Mouse (Mus musculus): ENCODE measurements around the gene Acp5. TPM values are rescaled to one million over a fixed set of nuclear protein-coding genes. Genes with fewer than 3 reads are reported as not detected.

The Acp5 gene
- total RNA-seq, 2 experiments from 2014 or later, result 1.4 to 124 TPM

DNA sequence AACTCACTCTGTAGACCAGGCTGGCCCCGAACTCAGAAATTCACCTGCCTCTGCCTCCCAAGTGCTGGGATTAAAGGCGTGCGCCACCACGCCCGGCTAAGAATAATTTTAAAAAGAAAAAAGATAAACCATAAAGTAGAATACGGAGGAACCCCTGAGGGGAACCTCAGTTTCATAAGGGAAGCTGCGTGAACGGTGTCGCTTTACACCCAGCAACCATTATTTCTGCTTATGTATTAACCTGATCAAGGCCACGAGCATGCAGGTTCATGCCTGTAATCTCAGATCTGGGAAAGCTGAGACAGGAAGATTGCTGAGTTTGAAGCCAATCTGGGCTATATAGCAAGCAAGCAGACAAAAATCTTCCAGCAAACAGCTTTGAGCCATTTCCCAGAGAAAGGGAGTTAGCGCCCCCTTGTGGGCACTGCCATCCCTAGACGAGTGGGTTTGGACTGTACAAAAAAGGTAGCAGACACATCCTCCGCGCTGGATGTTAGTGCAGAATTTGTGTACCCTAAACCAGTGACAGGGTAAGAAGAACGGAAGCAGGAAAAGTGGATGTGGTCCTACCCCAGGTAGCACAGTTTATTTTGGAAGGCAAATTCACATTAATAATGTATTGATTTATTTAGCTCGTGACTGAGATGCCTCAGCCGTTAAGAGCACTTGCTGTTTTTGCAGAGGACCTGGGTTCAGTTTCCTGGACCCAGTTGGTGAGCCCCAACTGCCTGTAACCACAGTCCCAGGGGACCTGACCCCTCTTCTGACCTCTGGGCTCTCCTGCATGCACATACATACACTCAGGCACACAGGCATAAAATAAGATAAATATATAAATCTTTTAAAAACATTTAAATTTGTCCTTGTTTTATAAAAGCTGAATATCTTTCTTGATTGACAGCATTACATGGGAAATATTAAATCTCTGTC lies 7.9 kb upstream of the Acp5 start:
- peak; percentile 93 for DNase-seq

DNA sequence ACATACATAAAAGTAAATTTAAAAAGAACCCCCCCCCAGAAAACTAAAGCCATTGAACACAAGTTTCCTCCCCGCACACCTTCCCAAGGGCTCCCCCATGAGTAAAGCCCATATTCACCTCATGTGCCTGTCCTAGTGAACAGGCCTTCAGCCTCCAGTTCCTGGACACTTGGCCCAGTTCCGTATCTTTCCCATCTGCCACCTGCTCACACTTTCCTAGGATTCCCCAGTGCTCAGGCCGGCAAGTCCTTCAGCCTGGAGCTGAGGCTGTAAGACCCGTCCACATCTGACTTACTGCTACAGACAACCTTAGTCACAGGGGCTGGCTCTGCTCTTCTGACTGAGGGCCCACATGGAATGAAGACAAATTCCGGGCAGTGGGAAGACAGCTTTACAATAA lies 4.2 kb upstream of the Acp5 start:
- DNase-seq, result no peak

DNA sequence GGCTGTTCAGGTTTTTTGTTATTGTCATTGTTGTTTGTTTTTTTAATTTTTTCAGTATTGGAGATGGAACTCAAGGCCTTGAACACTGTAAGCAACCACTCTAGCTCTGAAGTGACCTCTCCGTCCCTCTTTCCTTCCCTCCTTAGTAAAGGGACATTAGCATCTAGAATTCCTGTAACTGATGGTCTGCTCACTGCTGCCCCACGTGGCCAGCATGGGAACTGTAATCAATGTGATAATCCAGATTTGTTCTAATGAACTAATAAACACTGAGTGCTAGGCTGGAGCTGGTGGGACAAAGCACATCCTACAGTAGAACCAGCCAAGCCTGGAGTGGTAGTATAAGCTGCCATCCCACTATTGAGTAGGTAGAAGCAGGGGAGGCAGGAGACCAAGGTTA lies 3.0 kb upstream of the Acp5 start:
- no peak for DNase-seq

DNA sequence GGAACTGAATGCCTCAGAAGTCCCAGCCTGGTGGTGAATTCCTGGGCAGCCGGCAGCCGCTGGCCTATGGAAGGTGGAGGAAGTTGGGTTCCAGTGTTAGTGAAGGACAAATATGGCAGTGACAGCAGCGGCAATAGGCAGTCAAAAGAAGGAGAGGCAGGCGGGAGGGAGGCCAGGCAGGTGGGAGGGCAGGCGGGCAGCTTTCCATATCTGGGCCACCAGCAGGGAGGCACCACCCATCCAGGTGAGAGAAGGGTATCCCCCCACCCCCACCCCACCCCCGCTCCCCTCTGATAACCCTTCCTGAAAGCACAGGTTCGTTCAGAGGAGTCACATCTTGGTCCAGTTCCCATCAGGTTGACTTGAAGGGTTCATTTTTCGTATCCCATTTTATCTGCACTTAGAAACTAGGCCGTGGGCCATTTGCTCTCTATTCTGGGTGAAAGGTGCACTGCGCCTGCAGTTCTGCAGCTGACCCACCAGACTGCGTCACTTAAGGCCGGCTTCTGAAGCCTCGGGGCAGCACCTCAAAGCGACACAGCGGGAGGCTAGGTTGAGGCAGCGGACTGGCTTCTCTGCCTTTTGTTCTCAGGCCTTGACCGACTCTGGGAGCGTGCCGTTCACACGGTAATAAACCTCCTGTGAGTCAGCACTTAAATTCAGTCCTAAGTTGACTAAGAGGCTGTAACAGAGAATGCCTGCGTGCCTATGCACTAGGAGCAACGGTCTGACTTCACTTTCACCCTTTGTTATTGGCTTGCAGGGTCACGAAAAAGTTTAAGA lies 1.4 kb upstream of the Acp5 start:
- no peak for DNase-seq

DNA sequence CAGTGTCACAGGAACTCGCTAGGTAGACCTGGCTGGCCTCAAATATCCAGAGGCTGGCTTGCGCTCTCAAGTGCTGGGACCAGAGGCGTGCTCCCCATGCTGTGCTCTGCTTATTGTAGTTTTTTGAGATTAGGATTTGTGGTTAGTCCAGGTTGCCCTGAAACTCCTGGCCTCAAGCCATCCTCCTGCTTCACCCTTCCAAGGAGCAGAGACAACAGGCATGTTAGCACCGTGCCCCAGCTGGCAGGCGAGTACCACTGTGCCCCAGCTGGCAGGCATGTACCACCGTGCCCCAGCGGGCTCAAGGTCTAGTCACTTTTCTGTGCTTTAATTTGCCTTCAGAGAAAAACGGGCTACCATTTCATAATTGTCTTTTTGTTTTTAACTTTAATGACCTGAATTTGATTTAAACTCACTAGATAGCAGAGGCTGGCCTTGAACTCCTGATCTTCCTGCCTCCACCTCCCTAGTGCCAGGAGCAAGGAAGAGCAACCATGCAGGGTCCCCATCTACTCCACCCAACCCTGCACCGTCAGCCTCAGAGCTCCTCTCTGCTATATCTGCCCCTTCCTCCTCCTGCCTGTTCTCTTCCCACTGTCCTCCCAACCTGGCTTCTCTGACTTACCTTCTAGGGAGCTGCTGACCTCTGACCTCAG lies 395 bp downstream of the Acp5 start:
- DNase-seq, result no peak

DNA sequence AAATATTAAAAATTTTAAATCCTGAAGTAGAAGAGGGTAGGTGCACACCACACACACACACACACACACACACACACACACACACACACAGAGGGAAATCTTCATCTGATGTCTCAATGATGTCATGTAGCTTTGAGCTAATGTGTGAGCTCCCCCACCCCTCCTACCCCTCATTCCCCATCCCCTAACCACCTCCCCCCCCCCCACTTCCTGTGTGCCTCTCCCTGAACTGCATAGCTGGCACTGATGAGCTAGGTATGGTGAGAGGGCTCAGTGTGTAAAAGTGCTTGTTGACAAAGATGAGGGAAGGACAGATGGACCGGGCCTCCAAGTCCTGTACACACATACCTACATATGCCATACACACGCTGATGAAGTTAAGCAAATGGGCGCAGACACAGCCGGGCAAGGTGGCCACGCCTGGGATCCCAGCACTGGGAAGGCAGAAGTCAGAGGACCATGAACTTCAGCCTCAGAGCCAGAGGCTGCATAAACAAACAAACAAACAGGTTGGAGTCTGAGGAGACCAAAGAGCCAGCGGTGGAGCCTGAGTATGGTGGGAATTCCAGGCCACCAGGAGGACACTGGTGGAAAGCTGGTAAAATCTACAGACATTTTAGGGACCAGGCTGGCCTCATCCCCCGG lies 1.1 kb downstream of the Acp5 start:
- DNase-seq, result no peak

DNA sequence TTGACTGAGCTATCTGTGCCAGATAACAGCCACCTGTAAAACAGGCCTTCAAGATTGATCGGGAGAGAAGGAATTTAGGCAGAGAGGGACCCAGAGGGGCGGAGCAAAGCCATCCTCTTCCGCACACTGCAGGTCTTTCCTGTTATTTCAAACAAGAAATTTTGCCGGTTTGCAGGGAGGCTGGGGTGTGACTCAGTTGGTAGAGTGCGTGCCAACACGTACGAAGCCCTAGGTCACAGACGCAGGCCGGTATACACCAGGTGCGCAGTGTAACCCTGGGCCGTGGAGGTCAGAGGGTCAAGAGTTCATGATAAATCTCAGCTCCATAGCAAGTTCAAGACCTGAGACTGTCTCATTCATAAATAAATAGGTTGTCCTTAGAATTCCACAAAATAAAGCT lies 3.3 kb downstream of the Acp5 start:
- DNase-seq, result no peak

DNA sequence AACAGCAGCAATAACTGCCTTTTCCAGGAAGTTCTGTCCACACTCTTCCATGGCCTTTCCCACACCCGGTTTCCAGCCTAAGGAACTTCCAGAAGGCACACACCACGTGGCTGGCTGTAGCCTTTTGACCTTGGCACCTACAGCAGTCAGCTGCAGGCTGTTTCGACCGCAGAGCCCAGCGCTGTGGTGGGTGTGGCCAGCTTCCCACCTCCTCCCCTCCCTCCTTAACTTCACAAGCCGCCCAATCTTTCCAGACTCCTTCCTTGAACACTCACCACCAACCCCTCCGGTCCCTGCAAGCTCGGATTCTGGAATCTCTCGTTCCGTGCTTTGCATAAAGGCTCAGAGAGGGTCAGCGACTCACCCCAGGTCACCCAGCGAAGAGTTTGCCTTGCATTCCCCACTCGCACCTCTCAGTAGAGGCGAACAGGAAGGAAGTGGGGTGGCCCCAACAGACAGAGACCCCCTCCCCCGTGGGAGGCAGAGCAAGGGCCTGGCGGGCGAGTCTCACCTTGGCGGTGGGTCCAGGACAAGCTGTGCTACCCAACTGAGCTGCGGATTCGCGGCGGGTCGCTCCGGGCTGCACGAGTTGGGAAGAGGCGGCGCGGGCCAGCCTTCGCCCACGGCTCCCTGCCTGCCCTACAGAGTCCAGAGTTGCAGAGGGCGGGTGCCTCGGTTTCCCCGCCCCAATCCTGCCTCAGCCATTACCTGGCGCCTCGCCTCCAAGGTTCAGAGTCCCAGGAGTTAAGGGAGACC lies 4.1 kb downstream of the Acp5 start:
- DNase-seq, result peak; percentile 28

DNA sequence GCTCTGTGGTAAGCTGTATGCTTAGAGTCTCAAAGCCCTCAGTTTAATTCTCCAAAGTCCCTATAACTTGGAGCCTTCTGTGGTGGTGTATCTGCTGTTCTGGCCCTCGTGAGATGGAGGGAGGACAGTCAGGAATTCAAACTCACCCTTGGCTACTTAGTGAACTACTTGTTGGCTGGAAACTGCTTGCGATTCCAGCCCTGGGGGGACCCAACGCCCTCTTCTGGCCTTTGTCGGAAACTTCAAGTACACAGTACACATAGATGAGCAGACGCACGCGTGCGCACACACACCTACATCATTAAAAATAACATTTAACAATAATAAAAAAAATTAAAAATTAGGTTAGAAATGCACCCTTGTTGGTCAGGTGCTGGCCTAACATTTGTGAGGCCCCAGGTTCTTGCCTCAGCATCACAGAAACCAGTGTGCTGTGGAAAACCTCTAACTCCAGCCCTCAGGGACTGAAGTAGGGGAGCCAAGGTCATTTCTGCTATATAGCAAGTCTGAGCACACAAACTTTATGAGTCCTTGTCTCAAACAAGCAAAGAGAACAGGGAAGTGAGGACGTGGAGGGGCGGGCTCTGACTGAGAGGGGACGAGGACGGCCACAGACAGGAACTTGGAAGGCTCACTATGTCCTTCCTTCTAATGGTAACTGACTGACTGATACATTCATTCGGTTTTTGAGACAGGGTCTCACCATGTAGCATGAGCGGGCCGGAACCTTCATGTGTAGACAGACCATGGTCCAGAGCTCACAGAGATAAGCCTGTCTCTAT lies 10.1 kb downstream of the Acp5 start:
- no peak for DNase-seq

DNA sequence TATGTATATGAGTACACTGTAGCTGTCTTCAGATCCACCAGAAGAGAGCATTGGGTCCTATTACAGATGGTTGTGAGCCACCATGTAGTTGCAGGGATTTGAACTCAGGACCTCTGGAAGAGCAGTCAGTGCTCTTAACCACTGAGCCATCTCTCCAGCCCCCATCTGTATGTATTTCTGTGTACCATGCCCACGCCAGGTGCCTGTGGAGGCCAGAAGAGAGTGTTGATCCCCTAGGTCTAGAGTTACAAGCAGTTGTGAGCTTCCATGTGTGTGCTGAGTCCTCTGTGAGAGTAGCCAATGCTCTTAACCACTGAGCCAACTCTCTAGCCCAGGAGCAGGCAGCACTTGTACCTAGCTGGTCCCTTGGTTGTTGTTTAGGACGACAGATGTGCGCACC lies 11.3 kb downstream of the Acp5 start:
- no peak for DNase-seq

DNA sequence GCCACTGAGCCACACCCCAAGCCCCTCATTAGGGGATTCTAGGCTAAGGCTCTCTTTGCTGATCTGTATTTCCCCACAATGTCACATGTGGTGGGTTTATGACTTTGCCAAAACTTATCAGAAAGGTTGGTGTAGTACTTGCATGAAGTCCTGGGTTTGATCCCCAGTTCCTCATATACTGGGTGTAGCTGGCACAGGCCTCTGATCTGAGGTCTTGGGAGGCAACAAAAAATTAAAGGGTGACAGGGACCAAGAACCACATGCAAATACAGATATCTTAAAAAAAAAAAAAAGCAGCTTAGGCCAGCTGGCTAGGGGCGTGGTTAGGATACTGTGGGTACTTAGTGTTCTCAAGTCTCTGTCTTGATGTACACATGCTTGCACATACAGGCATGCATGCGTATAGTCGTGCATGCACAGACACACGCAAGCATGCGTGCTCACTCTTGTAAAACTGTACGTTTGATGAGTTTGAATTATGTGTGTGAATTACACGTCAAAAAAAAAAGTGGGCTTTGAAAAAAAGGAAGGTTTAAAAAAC lies 12.4 kb downstream of the Acp5 start:
- no peak for DNase-seq

DNA sequence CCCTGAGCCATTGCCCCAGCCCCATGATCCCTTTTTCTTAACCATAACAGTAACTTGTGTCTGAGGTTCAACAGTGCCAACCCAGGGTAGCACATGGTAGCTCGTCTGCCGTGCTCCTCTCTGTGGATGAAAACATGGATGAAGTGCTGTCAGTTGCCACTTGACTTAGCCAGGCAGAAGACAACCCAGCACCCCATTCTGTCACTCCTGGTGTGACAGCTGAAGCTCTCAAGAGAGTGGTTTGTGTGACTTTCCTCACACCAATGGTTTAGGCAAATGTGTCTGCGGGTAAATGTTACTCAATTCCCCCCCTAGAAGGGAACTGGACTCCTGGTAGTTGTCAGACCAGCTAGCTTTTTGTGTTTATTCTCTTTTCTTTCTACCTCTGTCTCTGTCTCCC lies 13.5 kb downstream of the Acp5 start:
- DNase-seq, result no peak

DNA sequence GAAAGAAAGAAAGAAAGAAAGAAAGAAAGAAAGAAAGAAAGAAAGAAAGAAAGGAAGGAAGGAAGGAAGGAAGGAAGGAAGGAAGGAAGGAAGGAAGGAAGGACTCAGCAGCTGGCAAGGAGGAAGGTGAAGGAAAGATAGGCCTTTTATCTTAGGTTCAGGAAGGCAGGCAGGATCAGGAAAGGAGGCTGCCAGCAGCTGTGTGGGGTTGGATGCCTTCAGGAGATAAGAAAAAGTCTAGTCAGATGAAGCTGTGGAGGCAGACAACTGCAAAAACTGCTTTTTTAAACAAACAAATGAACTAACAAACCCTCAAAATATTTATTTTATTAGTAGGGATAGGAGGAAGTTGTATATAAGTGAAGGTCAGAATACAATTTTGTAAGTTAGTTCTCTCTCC lies 14.0 kb downstream of the Acp5 start:
- no peak for DNase-seq

DNA sequence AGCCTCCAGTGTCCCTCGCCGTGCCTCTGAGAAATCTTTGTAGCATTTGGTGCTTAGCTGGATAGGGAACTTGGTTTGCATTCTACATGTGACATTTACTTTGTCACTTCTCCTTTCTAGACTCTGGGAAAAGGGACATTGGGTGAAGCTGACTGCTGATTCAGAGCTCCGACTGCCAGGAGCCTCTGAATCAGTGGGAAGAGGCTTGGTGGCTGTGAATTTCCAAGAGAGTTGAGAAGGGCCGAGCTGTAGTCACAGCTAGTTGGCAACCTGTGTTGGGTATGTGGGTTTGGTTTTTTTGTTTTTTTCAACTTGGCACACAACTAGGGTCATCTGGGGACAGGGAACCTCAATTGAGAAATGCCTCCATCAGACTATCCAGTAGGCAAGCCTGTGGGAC lies 16.0 kb downstream of the Acp5 start:
- DNase-seq, result no peak

DNA sequence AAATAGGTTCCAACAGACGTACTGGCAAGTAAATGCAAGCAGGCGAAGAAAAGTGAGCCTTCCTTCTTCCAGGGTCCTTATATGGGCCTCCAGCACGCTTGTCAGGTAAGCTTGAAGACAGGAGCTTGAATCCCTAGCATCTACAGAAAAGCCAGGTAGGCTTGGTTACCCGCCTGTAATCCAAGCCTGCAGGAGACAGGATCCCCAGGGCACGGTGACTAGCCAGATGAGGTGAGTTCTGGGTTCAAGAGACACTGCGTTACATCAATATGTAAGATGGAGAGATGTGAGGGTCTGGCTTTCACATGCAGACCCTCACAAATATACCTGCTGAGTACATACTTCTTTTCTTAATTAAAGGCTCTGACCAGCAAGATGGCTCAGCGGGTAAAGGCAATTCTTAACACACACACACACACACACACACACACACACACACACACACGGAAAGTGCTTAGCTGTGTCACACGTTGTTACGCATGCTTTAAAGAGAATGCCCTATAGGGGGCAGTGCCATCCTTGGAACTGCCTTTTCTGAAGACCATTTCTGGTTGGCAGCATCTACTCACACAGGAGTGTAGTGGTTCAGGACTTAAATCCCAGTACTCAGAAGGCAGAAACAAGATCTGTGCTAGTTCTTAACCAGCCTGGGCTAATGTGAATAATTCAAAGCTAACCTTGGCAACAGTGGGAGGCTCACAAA lies 17.6 kb downstream of the Acp5 start:
- peak; percentile 37 for DNase-seq

DNA sequence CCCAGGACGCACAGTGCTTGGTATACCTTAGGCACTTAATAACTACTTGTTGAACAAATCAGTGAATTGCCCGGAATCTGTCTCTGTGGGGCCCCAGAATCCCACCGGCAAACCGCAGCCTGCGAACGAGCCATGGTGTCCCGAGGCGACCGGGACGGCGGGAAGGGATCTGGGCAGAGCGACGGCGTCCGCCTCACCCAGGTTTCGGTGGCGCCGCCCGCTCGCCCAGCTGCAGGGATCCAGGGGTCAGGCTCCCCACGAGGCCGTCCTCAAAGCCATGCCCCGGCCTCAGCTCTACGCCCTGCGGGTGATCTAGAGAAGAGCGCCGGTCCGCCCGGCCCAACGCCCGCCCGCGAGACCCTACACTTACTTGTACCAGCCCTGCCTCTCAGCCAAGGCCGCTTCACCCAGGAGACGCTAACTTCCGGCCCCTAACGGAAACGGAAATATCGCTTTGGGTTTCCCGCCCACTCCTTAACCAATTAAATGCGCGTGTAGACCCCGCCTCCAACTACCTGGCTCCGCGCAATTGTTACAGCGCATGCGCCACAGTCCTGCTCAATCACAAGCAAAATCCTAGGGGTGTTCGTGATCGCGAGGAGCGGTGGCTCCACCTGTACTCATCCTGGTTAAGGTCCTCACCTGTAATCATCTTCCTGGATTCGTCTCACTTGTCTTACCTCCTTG lies 18.6 kb downstream of the Acp5 start, which contains the start of gene Elof1:
Gene Elof1 (minus strand): TSS at position 433 of the 687 bp plus-strand sequence.
- peak; percentile 83 for DNase-seq

DNA sequence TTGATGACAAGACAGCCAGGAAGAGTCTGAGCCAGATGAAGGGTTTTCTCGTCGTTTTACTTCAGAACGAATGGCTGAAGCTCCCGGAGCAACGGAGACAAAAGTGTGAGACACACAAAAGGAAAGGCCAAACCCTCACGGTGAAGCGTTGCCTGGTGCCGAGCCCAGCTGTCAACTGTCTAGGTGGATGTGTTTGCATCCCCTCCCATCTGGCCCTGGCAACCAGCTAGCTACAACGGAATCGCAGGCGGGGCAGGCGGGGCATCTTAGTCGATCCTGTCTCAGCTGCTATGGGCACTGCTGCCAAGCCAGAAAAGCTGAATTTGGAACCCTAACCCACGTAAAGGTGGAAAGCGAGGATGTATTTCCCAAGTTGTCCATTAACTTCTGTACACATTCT lies 19.4 kb downstream of the Acp5 start:
- DNase-seq, result no peak

DNA sequence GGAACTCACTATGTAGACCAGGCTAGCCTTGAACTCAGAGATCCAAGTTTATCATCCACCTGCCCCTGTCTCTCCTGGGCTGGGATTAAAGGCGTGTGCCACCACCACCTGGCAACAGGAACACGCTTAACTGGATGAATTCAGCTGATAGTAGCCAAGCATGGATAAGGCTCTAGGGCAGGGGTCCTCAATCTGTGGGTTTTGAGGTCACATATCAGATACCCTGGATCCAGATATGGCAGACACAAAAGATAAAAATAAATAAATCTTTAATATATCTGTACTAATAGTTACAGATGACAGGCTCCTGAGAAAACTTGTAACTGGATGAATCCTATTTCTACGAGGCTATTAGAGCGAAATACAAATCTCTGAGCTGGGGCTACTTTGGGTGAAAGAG lies 19.9 kb downstream of the Acp5 start:
- DNase-seq, result no peak

DNA sequence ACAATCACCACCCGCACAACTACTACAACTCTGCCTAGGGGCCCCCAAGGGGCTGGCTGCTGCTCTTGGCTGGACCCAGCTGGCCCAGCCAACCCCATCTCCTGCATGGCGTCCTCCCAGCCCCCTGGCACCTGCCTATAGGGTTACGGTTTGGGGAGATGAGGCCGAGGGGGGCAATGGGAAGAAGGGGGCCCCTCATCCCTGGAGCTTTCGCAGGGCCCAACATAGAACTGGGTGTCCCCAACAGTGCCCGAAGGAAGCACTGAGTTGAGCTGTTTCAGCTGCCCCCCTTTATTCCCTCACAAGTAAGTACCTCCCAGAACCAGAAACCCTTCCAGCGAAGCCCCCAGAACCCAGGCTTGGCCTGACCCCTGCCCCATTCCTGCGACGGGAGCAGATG lies 27.3 kb downstream of the Acp5 start:
- DNase-seq, result no peak

Measured in gastrocnemius, postnatal 10 days (tissue).